Mouse (Mus musculus) heart, embryonic 14.5 days (tissue): ENCODE measurements around the gene Gpd1l. TPM values are rescaled to one million over a fixed set of nuclear protein-coding genes. Genes with fewer than 3 reads are reported as not detected.

Source experiments
- ATAC-seq: fragments of 200-750 bp; cut with Nextera tagmentation; 2 replicates; pipeline ENCODE4 v1.8.0; 2017; ENCODE audit warnings: low read depth, moderate TSS enrichment; ENCODE audit not compliant: insufficient number of reproducible peaks, insufficient read depth, low FRiP score
- H3K27ac ChIP-seq, 2 experiments: fragments of 200-500 bp in 1 of 2; fragments of 300-500 bp in 1 of 2; sonication (generic) in 1 of 2; replicated peaks in 1 of 2; 2 replicates each; pipeline ENCODE4 v1.5.1; 2012 to 2014; ENCODE audit warnings: low read depth in 2 of 2, low read length in 2 of 2, control low read depth in 1 of 2, mild to moderate bottlenecking in 1 of 2, mixed read lengths in 1 of 2; ENCODE audit not compliant: control insufficient read depth in 1 of 2, insufficient read depth in 1 of 2
- H3K27me3 ChIP-seq: fragments of 300-500 bp; sonication (generic); 2 replicates; pipeline ENCODE4 v1.6.1; 2014; ENCODE audit warnings: mild to moderate bottlenecking, low read length, control low read depth; ENCODE audit not compliant: control insufficient read depth, insufficient read depth
- H3K36me3 ChIP-seq: fragments of 300-500 bp; sonication (generic); 2 replicates; pipeline ENCODE4 v1.6.1; 2014; ENCODE audit warnings: mild to moderate bottlenecking, control low read depth, low read length, mixed read lengths; ENCODE audit not compliant: control insufficient read depth, insufficient read depth
- H3K4me1 ChIP-seq, 2 experiments: fragments of 200-500 bp in 1 of 2; fragments of 300-500 bp in 1 of 2; sonication (generic) in 1 of 2; 2 replicates each; pipeline ENCODE4 v1.6.1; 2012 to 2014; ENCODE audit warnings: low read length in 2 of 2, control low read depth in 1 of 2, mixed read lengths in 1 of 2; ENCODE audit not compliant: control insufficient read depth in 2 of 2, insufficient read depth in 2 of 2
- H3K4me2 ChIP-seq: fragments of 300-500 bp; sonication (generic); 2 replicates; pipeline ENCODE4 v1.6.1; 2014; ENCODE audit warnings: mild to moderate bottlenecking, low read length
- H3K4me3 ChIP-seq, 2 experiments: fragments of 200-500 bp in 1 of 2; fragments of 300-500 bp in 1 of 2; sonication (generic) in 1 of 2; 2 replicates each; pipeline ENCODE4 v1.5.1; 2012 to 2014; ENCODE audit warnings: low read length in 2 of 2, mild to moderate bottlenecking in 2 of 2, control low read depth in 1 of 2, low read depth in 1 of 2, moderate library complexity in 1 of 2; ENCODE audit not compliant: control insufficient read depth in 1 of 2, insufficient read depth in 1 of 2
- H3K9ac ChIP-seq: fragments of 300-500 bp; sonication (generic); 2 replicates; pipeline ENCODE4 v1.6.1; 2014; ENCODE audit warnings: mild to moderate bottlenecking, low read length
- H3K9me3 ChIP-seq: fragments of 300-500 bp; sonication (generic); 2 replicates; pipeline ENCODE4 v1.6.1; 2016; ENCODE audit warnings: low read length, control low read depth; ENCODE audit not compliant: control insufficient read depth
- WGBS: fragments of 180-500 bp; shearing (Covaris S2); extraction: QIAGEN DNeasy Blood & Tissue Kit; methylation state at CpG from one replicate; pipeline ENCODE4 v1.1.7; 2014; 5-methylcytosine and 5-hydroxymethylcytosine counted together
- polyA plus RNA-seq: library from polyadenylated mRNA; unstranded; fragments of >200 nt; fragmentation: Nextera tagmentation; extraction: Ambion mirVana; gene quantifications from 2 replicates; pipeline ENCODE4 v1.2.1, GENCODE M21; 2014

Gpd1l gene
- polyA plus RNA-seq, 1 experiment from 2014 or later, result 14.6 TPM

DNA sequence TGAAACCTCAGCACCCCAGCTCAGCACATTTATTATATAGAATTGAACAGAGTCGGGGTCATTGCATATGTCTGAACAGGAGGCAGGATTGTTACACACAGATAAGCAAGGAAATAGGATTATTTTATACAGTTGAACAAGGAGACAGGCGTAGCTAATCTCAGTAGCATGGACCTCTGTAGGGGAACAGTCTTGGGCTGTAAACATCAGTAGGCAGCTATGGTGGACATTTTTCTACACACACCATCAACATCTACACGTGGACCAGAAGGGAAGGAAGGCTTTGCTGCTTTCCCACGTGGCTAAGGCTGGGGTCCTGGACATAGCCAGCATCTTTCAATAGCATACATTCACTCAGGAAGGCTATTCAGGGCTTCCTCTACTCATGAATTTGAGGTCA lies 37.9 kb downstream of the Gpd1l start:
- no peak overlapping the region for H3K27ac ChIP-seq
- H3K4me2 ChIP-seq, result no peak overlapping the region
- H3K9ac ChIP-seq, result no peak overlapping the region
- H3K4me1 ChIP-seq, result no peaks in the 10 kb centered on the region
- no peak overlapping the region for H3K4me3 ChIP-seq
- WGBS, result 73% methylated on average over 4 of the region's 4 CpGs
- H3K36me3 ChIP-seq, result no peaks in the 10 kb centered on the region
- no peak for ATAC-seq
- H3K27me3 ChIP-seq, result no peaks in the 10 kb centered on the region
- 0 out of 2 replicates have a peak, but pooled peaks cover 2% of the 10 kb centered on the region for H3K9me3 ChIP-seq

DNA sequence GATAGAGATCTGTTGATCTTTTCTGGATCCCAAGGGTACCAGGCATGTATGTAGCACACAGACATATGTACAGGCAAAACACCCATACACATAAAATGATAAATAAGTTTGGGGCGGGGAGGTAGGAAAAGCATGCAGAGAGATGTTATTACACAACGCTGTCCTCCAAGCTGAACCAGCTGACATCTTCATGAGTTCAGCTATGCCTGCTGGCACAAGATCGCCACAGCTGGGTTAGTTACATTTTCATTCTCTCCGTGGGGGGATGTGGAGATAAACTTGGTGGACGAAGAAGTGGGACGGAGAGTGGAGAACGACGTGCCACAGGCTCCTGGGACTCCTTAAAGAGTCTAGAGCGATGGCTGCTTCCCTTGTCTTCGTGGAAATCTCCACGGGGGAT lies 40.8 kb downstream of the Gpd1l start:
- WGBS, result 81% methylated on average over 11 of the region's 11 CpGs
- H3K36me3 ChIP-seq, result no peaks in the 10 kb centered on the region
- H3K4me1 ChIP-seq, result no peaks in the 10 kb centered on the region
- no peak overlapping the region for H3K4me2 ChIP-seq
- H3K9ac ChIP-seq, result no peak overlapping the region
- no peaks in the 10 kb centered on the region for H3K27me3 ChIP-seq
- no peak overlapping the region for H3K4me3 ChIP-seq
- H3K9me3 ChIP-seq, result peaks cover 6% of the 10 kb centered on the region; the same call in 1 of the 2 replicates
- no peak for ATAC-seq
- no peak overlapping the region for H3K27ac ChIP-seq

DNA sequence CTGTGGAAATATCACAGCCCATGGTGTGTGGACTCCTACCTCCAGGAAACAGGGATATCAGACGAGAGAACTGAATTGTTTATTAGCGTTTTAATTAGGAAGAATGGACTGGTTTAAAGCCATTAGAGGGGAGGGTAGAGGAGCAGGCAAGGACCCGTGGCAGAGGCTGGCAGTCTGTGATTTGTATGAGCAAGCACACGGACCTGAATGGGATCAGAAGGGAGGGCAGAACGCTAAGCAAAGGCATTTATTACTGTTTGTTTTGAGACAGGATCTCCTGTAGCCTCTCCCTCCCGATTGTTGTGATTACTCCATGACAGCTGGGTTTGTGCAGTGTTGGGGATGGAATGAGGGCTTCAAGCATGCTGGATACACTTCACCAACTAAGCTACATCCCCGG lies 43.4 kb downstream of the Gpd1l start:
- no peaks in the 10 kb centered on the region for H3K36me3 ChIP-seq
- 55% methylated on average over 7 of the region's 7 CpGs for WGBS
- H3K4me1 ChIP-seq, result no peaks in the 10 kb centered on the region
- H3K9me3 ChIP-seq, result peaks cover 6% of the 10 kb centered on the region; the same call in 1 of the 2 replicates
- H3K9ac ChIP-seq, result no peak overlapping the region
- no peak for ATAC-seq
- H3K4me2 ChIP-seq, result no peak overlapping the region
- no peaks in the 10 kb centered on the region for H3K27me3 ChIP-seq
- H3K4me3 ChIP-seq, result no peak overlapping the region
- no peak overlapping the region for H3K27ac ChIP-seq

DNA sequence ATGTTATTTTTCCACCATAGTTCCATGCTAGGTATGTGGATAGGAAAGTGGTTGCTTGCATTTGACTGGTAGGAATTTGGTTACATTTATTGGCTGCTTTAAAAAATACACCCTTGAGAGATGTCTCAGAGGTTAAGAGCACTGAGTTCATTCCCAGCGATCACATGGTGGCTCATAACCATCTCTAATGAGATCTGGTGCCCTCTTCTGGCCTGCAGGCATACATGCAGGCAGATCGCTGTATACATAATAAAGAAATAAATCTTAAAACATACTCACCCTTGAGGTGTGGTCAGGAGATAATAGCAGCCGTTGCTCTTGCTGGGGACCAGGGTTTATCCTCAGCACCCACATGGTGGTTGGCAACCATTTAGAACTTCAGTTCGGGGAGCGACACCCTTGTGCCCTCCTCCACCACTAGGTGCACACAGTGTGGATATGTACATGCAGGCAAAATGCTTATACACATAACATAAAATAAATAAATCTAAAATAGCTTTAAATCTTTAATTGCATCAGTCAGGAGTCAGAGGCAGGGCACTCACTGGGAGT lies 44.9 kb downstream of the Gpd1l start:
- Histone ChIP-seq H3K4me2 (no peak overlapping the region), H3K9ac (no peak overlapping the region), H3K4me1 (no peaks in the 10 kb centered on the region), H3K27ac (no peak overlapping the region), H3K36me3 (no peaks in the 10 kb centered on the region), H3K9me3 (peaks cover 3% of the 10 kb centered on the region; the same call in 1 of the 2 replicates), H3K4me3 (no peak overlapping the region), H3K27me3 (no peaks in the 10 kb centered on the region)
- ATAC-seq, result no peak
- WGBS, result 88% methylated on average over 5 of the region's 5 CpGs

DNA sequence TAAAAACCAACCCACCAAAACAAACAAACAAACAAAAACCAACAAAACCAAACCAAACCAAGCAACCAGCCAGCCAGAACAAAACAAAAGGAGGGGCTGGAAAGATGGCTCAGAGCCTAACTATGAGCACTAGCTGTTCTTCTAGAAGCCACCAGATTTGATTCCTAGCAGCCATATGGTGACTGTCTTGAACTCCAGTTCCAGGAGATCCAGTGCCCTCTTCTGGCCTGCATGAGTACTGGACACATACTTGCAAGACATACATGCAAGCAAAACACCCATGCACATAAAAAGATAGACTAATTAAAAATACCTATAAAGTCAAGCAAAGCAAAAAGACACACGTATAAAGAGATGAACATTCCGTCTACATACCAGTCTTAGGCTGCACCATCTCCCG lies 46.1 kb downstream of the Gpd1l start:
- 83% methylated on average over 3 of the region's 3 CpGs for WGBS
- H3K27ac ChIP-seq, result no peak overlapping the region
- no peak overlapping the region for H3K4me2 ChIP-seq
- peaks cover 3% of the 10 kb centered on the region; the same call in 1 of the 2 replicates for H3K9me3 ChIP-seq
- no peak for ATAC-seq
- H3K9ac ChIP-seq, result no peak overlapping the region
- H3K4me3 ChIP-seq, result no peak overlapping the region
- H3K4me1 ChIP-seq, result no peaks in the 10 kb centered on the region
- H3K36me3 ChIP-seq, result no peaks in the 10 kb centered on the region
- no peaks in the 10 kb centered on the region for H3K27me3 ChIP-seq

DNA sequence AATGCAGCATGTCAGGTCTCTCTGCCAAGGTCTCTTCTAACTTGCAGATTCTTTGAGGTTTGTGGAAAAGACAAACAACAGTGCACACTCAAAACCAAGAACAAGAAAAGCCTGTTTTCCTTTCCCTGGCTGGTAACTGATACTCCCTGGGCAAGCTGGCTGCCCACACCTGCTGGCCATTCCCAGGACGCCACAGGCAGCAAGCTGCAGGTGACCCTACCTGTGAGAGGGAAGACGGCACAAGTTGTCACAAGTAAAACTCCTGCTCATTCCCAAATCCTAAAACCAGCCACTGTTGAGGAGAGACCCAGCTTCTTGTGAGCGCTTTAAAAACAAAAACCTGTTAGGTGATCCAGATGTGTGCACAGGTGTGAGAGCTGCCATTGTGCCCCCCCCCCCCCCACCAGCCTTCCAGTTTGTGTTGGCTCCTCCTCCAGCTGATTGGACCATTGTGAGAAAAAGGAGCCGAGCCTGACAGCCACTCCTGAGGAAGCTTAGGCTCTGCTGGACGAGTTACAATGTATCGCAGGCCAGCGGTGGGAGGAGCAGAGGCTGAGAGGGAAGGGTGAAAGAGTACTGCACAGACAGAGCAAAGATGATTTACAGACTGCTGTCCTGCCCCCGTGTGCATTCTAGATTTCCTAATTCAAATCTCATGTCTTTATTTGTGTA lies 47.7 kb downstream of the Gpd1l start:
- H3K4me1 ChIP-seq, result no peaks in the 10 kb centered on the region
- no peaks in the 10 kb centered on the region for H3K36me3 ChIP-seq
- H3K27ac ChIP-seq, result no peak overlapping the region
- 39% methylated on average over 8 of the region's 8 CpGs for WGBS
- no peak overlapping the region for H3K4me3 ChIP-seq
- no peaks in the 10 kb centered on the region for H3K27me3 ChIP-seq
- no peak overlapping the region for H3K9ac ChIP-seq
- no peak overlapping the region for H3K4me2 ChIP-seq
- no peak for ATAC-seq
- peaks cover 3% of the 10 kb centered on the region; the same call in 1 of the 2 replicates for H3K9me3 ChIP-seq

DNA sequence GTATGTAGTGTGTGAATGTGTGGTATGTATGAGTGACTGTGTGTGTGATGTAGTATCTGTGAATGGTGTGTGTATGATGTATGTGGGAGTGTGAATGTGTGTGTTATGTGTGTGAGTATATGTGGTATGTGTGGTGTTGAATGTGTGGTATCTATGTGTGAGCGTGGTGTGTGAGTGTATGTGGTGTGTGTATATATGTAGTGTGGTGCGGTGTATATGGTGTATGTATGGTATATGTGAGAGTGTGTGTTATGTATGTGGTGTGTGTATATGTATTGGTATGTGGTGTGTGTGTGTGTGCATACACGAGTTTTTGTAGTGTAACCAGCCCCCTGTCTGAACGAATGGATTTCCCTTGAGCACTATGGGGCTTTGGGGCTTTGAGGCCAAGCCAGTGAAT lies 48.2 kb downstream of the Gpd1l start:
- Histone ChIP-seq H3K27ac (no peak overlapping the region), H3K4me2 (no peak overlapping the region), H3K27me3 (no peaks in the 10 kb centered on the region), H3K4me3 (no peak overlapping the region), H3K36me3 (no peaks in the 10 kb centered on the region), H3K4me1 (no peaks in the 10 kb centered on the region), H3K9me3 (peaks cover 3% of the 10 kb centered on the region; the same call in 1 of the 2 replicates), H3K9ac (no peak overlapping the region)
- no peak for ATAC-seq
- 80% methylated on average over 4 of the region's 4 CpGs for WGBS

DNA sequence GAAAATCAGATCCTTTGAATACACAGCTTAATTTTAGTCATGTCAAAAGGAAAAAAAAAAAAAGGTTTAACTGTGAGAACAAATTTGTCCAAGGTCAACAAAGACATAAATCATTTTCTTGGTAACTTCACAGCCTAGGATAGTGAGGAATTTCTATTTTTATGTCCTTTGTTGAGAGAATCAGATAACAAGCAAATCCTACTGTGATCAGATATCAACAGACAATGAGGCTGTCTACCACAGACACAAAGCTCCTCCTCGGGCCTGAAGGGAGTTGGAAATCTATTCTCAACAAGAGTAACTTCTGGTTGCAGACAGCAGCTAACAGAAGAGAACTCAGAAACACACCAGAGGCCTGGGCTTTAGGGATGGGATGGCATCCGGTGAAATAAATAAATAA lies 51.8 kb downstream of the Gpd1l start:
- 77% methylated on average over 2 of the region's 2 CpGs for WGBS

More for the DNA sequence above, 51.8 kb downstream of the Gpd1l start:
- no peak for ATAC-seq
- no peak overlapping the region for H3K27ac ChIP-seq
- H3K9ac ChIP-seq, result no peak overlapping the region
- no peaks in the 10 kb centered on the region for H3K9me3 ChIP-seq
- no peaks in the 10 kb centered on the region for H3K36me3 ChIP-seq
- H3K4me3 ChIP-seq, result no peak overlapping the region
- no peaks in the 10 kb centered on the region for H3K27me3 ChIP-seq
- H3K4me2 ChIP-seq, result no peak overlapping the region
- H3K4me1 ChIP-seq, result no peaks in the 10 kb centered on the region
